Mouse (Mus musculus) layer of hippocampus, adult 9-11 months (tissue): ENCODE results near the gene Cadm2.
A peak's percentile ranks its signal among the peaks of the same experiment; 100 is the strongest.

Experiments
- DNase-seq: peaks from one replicate; pipeline ENCODE4 v3.0.0; 2022

The Cadm2 gene

DNA sequence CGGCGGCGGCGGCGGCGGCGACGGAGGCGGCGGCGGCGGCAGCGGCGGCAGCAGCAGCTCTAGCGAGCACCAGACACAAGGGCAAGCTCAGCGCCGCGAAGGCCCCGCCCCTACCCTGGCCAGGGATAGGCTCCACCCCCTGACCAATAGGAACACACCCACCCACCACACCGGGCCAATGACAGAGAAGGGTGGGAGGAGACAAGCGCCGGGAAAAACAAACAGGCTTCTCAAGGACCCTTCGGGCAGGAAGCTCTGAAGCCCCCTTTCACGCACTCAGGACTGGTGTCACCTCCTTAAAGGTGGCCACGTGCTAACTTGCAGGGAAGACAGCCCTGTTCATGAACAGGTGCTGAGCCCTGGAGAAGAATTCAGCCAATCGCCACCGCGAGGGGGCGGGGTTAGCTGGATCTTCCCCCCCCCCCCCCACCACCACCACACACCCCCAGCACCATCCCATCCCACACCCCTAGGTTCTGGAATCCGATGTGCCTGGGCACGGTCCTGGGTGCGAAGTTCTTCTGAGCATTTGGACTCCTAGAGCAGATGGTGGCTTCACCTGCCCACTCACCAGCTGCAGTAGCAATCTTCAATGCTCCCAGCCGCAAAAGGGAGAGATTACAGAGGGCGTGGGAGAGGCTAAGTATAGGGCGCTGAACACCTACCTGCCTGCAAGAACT is at the start of gene Cadm2:
Gene Cadm2 (minus strand): TSS at position 83 of the 680 bp plus-strand sequence.
- peak; percentile 96 for DNase-seq

DNA sequence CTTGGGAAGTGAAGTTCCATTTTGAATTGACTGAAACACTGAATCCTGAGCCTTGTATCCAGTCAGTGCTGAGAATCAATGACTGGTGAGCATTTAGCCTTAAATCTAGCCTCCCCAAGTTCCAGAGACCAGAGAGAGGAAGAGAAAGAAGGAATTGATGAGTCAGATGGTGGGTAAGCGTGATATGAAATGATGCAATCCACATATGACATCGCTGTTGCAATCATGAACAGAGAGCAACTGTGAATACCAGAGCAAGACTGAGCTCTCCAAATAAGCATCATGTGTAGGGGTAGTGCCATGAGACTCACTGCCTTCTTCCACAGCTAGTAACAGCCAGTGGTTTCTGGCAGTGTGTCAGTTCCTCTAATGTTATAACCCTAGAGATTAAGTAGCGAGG is 26.2 kb upstream of the Cadm2 start:
- DNase-seq, result peak; percentile 9

DNA sequence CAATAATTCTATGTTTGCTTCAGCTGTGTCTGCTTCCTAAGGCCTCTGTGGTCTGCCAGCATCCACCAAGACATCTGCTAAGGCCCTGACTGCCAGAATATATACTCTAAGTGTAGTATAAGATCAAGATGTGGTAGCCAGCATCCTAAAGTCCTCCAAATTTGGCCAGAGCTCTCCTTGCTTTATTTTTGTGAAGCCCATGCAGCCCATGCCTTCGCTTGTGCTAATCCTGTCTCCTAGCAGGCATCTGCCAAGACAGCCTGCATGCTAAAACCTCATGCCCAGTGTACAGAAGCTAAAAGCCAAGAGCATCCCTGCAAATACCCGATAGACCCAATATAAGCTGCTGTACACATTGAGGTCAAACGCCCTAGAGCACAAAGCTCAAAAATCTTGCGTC is 22.9 kb upstream of the Cadm2 start:
- no peak for DNase-seq

DNA sequence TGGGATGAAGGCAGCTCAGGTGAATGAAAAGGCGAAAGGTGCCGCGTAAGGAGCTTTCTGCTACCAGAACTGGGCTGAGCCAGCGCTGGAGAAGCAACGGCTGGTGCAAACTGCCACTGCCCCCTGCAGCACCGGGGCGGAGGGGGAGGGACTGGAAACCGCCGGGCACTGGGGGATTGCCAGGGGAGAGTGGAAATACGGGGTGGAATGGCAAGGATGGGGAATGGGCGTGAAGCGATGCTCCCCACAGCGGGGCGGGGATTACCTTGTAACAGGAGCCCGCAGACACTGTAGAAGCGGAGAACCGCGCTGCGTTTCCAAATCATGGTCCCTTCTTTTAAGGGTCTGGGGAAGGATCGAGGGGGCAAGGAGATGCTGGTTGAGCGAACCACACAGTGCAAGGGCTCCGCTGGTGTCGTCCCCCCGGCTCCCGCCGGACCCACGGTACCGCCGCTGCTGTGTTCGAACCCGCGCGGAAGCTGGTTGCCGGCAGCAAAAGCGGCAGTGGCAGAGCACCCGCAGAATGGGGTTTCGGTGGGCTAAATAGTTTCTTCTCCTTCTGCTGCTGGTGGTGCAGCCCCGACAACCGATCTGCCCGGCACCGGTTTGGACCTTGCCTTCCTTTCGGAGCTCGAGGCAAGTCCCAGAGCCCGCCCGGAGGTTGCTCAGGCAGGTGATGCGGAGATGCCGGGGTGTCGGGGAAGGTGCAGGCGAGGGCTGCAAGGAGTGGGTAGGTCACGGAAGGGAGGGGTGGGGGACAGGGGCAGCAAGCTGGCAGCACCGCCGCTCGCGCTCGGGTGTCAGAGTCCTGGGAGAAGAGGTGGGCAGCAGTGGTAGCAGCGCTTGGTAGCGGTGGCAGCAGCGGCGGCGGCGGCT is 564 bp downstream of the Cadm2 start:
- peak; percentile 78 for DNase-seq

DNA sequence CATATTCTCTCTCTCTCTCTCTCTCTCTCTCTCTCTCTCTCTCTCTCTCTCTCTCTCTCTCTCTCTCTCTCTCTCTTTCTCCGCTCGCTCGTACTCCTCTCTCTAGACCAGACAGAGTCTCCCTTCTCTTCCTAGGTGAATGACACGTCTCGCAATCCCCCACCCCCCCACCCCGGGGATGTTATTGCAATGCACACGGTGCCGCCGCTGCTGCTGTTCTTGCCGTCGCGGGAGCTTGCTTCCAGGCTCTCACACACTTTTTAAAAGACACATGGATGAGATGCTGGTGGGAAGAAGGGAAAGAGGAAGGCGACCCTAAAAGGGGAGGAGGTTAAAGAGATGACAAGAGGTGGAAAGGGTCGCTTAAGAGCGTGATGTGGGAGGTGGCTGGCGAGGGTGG is 1.3 kb downstream of the Cadm2 start:
- DNase-seq, result no peak

DNA sequence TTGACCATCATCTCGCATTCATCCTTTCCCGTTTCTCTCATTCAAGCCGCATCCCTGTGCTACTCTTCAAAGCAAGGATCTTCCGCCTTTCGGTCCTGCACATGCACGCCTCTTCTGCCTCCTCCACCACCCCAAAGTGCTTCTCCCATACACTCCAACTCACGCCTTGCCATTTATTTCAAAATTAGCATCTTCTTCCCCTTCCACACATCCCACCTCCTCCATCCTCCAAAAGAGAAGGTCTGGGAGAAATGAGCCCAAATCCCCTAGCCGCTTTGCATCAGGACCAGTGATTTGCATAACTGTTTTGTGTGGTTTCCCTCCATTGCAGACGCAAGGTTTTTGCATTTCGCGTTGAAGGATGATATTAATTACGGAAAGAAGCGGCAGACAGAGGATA is 1.9 kb downstream of the Cadm2 start:
- no peak for DNase-seq

DNA sequence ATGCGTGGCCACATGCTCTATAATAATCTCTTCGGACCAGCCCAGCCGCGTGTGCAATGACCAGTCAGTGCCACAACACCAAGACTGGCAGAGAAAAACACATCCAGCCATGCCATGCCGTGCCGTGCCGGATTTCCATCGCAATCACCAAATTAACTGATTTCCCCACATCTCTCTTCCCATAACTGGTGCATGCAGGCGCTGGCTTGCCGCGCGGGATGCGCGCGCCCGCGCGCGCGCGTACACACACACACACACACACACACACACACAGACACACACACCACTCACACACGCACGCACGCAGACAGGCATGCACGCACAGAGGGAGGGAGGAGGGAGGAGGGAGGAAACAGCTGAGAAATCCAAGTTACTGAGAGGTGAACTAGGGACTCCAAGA is 2.9 kb downstream of the Cadm2 start:
- peak; percentile 74 for DNase-seq

DNA sequence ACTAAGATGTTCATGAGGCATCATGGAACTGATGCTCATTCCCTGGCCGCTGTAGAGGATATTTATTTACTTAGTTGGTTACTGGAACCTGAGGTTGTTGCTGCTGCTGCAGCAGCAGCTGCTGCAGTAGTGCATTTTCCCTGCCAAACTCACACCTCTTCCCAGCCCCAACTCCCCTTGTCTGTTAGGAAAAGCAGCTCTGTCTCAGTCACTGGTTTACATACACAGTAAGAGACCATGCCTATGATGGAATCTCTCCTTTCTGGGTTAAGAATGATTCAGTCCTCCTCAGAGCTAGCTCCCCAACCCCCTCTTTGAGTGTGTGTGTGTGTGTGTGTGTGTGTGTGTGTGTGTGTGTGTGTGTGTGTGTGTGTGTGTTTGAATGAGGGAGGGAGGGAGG is 3.5 kb downstream of the Cadm2 start:
- DNase-seq, result no peak

DNA sequence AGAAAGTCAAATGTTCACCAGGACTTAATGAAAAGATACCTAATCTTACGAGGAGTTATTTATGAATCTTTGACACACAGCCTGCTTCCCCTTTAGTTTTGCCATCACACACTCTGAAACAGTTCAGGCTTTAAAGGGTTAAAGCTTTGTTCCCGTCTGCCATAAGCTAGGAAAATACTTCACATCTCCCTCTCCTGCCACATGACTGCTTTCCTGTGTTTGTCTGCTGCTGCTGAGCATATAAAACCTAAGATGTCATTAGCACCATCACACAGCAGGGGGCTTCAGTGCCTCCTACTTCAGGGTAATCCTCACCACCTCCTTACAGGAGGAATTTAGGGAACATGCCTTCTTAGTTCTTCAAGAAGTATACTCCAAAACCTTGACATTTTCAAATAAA is 6.8 kb downstream of the Cadm2 start:
- no peak for DNase-seq

DNA sequence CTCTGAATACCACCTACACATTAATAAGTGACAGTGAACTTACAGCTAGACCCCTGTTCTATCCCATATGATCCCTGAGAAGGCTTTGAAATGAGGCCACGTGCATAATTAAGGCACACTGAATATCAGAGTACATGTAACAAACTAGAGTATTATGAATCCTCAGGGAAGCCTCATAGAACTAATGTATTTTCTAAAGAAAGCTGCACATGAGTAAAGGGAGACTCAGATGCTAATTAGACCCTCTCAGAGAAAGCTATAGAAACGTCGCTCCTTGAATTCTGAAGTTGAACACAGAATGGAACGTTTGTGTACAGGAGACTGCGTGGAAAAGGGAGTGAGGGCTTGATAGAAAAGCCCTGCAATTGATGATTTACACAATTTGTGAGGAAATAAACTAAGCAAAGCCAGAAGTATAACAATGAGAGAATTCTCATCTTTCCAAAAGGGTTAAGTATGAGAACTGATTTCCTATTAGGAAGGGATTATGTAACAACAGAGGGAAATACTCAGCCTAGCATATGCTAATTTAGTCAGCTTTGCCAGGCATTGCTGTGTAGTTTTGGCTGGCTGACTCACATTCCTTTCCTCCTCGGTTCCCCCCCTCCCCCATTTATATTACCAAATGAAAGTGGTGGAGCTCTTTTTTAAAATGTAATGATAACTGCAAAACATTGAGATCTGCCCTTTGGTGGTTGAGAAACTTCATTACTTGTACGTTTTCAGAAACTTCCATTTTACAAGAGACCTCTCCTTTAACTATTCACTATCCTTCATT is 9.6 kb downstream of the Cadm2 start:
- DNase-seq, result peak; percentile 63

DNA sequence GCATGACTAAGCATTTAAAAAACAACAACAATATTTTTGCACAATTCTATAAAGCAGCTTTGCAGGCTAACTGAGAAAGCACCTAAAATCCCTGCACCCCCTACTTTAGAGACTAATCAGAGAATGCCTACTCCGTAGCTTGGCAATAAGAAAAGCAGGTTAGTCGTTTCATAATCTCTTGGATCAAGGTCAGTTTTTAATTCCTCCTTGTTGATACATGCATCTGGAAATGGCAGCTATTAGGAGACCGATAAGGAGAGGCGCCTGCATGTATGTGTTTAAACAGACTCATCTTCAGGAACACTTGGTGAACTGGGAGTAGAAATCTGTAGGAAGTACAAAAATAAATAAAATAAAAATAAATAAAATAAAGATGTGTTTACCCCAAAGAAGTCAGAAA is 11.6 kb downstream of the Cadm2 start:
- no peak for DNase-seq

DNA sequence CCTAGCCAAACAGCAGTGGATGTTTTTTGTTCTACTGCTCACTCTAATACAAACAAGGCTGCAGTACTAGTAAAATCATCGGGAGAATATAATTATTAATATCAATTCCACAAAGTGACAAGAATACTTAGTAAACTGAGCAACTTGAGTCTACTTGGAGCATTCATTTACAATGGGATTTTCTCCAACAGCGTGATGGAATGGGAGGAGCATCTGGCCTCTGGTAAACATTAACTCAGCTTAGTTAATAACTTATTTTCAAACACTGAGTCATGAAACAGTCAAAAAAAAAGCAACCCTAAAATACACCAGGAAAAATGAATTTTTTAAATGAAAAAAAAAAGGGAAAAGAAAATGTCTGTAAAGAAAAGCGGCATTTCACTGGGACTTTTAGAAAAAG is 12.2 kb downstream of the Cadm2 start:
- DNase-seq, result no peak

DNA sequence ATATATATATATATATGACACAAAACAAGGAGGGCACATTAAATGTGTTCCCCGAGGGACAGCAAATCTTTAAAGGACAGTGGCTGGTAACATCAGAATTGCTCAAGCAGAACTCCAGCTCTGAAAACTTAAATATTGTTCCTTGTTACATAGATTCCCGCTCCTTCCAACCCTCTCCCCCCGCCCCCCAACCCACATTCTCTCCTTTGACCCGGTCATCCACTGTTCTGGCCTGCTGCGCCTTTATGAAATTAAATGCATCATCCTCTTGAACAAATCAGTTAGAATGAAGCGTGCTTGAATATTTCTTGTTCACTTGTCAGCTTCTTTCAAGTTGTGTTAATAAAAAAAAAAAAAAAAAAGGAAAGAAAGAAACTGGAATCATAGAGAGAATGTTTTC is 15.0 kb downstream of the Cadm2 start:
- DNase-seq, result no peak

DNA sequence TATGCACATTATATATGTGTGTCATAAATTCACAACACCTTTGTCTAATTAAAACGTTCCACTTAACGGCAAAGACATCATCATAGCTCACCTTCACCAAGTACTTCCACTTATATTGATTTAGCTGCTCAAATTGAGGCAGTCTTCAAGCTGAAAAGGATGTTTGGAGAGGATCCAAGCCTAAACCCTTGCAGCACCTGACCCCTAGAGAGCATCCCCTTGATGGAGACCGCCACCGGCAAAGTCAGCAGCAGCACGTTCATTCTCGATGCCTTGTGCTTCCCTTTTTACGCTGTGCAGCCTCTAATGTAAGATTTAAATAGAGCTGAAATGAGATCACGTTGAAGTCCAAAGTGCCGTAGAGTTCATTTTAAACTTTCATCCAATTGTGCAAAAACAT is 20.7 kb downstream of the Cadm2 start:
- no peak for DNase-seq

DNA sequence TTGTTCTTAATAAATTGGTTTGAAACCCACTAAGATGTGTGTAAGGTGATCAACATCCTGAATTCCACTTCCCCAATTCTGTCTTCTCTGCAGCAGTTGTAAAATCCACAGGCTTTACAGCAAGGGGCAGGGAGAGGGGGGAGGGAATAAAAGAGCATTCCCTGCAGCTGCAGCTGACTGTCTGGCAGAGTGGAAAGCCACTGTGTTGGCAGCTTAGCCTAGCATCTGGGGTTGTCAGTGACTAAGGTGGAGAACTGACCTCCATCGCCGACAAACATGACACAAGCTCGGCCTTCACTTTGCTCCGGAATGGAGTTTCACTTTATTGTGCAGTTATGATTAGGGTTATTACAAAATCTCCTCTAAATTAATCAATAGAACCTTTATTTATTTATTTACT is 21.9 kb downstream of the Cadm2 start:
- DNase-seq, result no peak

DNA sequence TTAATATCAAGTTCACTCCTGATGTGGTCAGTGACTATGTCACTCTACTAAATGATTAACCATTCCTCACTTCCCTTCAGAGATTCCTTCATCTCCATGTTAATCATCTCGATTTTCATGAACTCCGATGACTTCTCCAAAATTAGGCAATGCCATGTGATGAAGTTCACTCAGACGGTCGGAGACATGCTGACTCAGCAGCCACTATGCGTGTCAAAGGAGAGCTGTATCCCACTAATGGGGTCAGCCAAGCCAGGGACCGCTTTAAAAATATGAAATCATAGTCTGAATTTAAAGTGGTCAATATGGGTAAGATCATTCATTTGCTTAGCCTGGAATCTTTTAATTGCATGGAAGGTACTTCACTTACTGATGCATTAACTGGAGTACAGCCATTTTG is 29.7 kb downstream of the Cadm2 start:
- no peak for DNase-seq

DNA sequence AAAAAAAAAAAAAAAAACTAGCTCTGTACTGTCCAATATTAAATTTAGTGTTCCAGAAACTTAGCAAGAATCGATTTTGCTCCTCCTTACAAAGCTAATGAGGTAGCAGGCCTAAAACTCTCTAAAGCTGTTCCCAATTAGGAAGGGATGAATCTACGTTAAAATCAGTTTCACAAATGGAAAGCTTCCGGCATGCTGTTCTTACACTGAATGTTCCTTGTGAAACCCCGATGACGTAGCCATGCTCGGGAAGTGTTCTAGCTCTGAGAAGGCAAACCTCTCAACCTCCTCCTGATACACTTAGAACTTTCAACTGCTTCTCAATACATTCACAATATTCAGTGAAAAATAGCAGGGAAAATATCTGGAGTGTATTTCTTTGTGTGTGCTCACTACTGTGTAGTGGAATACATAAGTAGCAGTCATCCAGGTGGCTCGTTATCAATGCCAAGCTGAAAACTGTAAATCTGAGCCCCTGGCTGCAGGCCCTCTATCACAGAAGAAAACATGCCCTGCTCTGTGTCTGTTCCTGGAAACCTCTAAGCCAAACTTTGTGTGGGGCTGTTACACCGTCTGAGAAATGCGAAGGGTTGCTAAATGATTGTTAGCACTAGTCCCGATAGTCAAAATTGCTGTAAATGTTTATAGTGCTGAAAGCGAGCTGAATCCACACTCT is 41.7 kb downstream of the Cadm2 start:
- DNase-seq, result peak; percentile 23

DNA sequence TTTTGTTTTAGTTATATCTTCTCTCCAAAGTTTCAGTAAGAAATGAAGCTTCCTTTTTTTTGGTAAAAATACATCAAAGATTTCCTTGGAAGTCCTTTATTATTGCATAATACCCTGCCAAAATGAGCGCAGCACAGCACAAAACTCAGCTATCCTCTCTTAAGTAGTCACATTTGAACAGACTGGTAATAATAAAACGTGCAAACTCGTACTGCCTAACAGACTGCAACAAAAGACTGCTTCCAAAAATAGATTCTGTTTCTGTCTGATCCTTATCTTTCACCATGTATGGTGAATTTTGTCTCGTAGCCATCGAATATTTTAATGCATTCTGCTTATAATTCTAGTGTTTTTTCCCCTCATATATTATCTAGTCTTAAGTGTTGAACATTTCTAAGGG is 45.2 kb downstream of the Cadm2 start:
- DNase-seq, result no peak

DNA sequence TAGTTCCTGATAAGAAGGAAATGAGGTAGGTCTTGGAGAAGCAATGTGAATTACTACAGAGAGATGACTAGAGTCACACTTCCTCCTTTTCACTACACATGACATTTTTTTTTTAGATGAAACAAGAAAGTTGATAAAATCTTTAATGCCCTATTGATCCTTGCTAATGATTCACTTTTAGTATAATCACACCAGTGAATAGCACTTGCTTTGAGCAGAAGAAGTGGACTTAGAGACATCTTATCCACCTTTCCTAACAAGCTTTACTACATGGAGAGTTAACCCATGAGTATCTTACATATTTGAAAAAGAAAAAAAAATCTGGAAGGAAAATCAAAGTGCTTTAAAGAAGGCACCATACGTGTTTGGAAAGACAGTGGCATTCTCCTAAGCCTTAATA is 93.7 kb downstream of the Cadm2 start:
- DNase-seq, result no peak

DNA sequence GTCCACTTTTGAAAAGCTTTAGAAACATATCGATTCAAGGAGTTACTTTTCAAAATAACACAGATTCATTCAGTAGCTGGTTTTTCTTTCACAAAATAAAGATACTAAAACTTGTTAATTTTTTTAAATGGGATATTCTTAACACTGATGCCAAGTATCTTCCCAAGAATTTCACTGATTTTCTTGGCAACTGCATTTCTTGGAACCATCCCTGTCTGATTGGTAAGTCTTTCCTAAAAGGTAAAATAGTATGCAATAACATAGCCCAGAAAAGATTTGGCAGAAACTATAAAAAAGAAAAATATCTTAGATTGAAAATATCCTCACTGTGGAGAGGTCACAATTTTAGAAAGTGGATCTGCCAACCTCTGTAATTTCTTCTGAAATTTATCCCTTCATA is 95.8 kb downstream of the Cadm2 start:
- no peak for DNase-seq

DNA sequence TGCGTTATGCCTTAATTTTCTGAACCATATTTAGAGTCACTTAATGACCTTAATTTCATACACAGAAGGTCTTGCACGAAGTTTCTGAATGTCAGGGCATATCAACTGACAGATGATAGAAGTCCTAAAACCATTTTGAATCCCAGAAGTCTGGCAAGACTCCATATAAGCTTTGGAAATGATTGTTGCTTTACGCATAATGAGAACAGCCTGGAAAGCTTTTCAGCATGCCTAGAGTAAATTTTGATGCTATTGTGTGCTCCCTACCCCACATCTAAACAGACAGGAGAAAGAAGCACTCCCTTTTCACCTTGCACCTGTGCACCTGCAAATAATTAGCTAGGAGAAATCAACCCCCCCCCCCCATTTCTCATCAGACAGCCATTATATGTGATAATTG is 102.4 kb downstream of the Cadm2 start:
- peak; percentile 18 for DNase-seq

DNA sequence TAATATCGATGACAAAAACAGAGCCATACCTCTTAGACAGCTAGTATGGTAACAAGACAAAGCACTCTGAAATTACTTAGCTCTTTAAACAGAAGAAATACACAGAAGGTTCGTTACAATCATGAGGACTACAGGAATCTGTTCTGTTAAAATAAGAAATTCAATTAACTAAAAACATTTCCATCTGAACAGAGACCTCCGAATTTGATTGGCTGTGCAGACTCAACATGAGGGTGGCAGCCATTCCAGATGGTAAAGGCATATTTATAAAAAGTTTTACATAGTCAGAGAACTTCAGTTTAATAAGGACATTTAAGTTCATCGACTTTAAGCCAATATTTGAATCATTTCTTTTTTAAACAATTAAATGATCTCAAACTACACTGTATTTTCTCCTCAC is 105.2 kb downstream of the Cadm2 start:
- peak; percentile 36 for DNase-seq

DNA sequence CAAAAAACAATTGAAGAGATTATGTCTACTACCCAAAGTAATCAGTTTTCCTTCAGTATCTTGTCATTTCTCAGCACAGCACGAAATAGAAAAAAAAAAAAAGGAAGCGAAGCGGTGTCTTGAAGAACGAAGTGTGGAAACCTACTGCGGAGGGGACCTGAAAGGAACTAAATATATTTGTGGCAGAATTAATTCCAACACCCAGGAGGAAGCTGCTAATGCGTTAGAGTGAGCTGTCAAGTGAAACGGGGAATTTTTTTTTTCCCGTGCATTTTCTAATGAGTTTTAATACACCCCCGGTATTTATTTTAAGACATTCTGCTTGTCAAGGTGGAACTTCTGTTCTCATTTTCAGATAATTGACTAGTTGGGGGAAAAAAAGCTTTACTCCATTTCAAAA is 111.6 kb downstream of the Cadm2 start:
- DNase-seq, result no peak
